Mouse (Mus musculus): ENCODE data around the gene Apbb2. TPM values are rescaled to one million over a fixed set of nuclear protein-coding genes. Genes with fewer than 3 reads are reported as not detected.

Gene Apbb2
- polyA plus RNA-seq, 1 experiment from 2014 or later: 38.0 TPM

DNA sequence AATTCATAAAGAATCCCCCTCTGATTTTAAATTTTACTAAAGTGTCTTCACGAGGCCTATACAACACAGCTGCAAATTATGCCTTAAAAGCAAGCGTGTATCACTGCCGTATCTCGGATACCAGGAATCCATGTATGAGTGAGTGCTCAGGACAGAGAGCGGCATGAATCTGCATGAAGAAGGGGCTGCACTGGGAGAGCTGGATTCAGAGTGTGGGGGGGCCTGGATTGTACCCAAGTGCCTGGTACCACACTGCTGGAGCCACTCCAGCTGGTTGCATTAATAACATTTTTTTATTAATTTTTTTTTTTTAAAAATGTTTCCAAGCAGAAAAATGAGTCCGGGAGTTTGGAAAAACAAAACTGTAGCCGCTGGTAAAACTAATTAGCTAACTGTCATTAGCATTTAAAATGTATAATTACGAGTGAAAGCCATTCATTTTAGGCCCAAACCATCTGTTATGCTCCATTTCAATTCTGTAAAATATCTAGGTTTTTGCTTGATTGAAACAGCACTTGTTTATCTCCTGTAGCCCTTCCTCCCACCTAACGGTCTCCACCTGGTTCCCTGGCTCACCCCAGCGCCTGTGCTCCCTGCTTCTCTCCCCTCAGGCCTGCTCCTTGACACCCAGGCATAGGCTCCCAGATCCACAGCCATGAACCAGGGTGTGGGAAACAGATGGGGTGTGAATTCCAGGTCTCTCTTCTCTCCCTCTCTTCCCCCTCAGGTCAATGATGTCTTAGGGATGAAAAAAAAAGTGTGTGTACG, 314.1 kb downstream of the Apbb2 start:
- in situ Hi-C loops (cut with MboI; ENCODE audit: low pct_unique_long_range_greater_than_20kb): no loop called here
- CTCF ChIA-PET: no interaction called here
- DNase-seq (ENCODE audit: low read depth, low spot score) (no peak), ATAC-seq (no peak)
- POLR2A ChIA-PET: no interaction called here
- no peaks in the 10 kb centered on the region for H3K27me3 ChIP-seq
- TF ChIP-seq CTCF (IDR thresholded peaks at IDR 0.05): no peak

GRCm38 (mm10) chr5:66302873-66303272, 315.7 kb downstream of the Apbb2 start:
- DNase-seq (ENCODE audit: low read depth, low spot score): no peak
- ATAC-seq: no peak
- CTCF ChIA-PET: no interaction called here
- in situ Hi-C loops (cut with MboI; ENCODE audit: low pct_unique_long_range_greater_than_20kb): no loop called here
- POLR2A ChIA-PET: no interaction called here
- no peak for TF ChIP-seq CTCF (IDR thresholded peaks at IDR 0.05)
- no peaks in the 10 kb centered on the region for H3K27me3 ChIP-seq

GRCm38 (mm10) chr5:66302085-66302815, 316.3 kb downstream of the Apbb2 start:
- H3K27me3 ChIP-seq: no peaks in the 10 kb centered on the region
- ChIA-PET CTCF (interaction anchor here (1.0 kb wide), 1 partner anchor 28 kb away, joined by 3 read pairs; no protein-coding TSS in a partner anchor), POLR2A (interaction anchor here (0.7 kb wide), 2 partner anchors 8 to 293 kb away, joined by 3 read pairs; no protein-coding TSS in a partner anchor)
- no peak for TF ChIP-seq CTCF (IDR thresholded peaks at IDR 0.05)
- in situ Hi-C loops (cut with MboI; ENCODE audit: low pct_unique_long_range_greater_than_20kb): no loop called here
- no peak for ATAC-seq
- no peak for DNase-seq (ENCODE audit: low read depth, low spot score)

DNA sequence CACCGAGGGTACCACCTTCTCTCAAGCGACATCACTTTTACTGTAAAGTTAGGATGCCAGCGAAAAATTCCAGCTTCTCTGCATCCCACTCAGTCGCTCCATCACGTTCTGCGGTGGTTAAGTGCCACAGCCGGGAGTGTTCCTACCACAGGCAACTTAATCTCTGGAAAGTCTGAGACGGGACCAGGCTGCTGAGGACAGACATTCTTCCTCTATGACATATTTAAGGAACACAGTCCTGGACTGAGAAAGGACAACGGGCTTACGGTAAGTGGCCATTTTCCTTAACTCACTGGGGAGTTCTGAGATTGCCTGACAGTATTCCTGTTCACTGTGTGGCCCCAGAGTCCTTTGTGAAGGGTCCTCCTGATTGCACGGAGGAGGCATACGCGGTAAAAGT, 318.0 kb downstream of the Apbb2 start:
- in situ Hi-C loops (cut with MboI; ENCODE audit: low pct_unique_long_range_greater_than_20kb): no loop called here
- CTCF ChIA-PET: interaction anchor here (1.1 to 1.6 kb wide), 2 partner anchors 11 to 270 kb away, joined by 3 to 4 read pairs; no protein-coding TSS in a partner anchor
- TF ChIP-seq CTCF (IDR thresholded peaks at IDR 0.05): no peak
- ATAC-seq: no peak
- no peaks in the 10 kb centered on the region for H3K27me3 ChIP-seq
- no peak for DNase-seq (ENCODE audit: low read depth, low spot score)
- POLR2A ChIA-PET: no interaction called here

DNA sequence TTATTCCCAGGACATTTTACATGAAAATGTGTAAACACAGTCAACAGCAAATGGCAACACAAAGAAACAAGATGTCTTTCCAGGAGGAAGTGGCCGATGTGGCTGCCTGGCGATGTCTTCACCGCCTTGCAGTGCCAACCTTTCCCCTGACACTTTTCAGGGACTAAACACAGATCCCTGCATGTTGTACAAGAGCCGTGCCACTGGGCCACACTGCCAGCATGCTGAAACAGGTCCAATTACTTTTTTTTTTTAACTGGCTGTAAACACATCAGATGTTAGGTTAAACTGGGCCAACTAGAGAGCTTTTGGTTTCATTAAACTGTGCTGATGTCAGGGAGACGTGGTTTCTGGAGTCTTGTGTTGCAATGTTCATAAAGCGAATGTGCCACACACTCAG, 319.7 kb downstream of the Apbb2 start:
- no peaks in the 10 kb centered on the region for H3K27me3 ChIP-seq
- CTCF ChIA-PET: interaction anchor here (1.0 kb wide), 1 partner anchor 13 kb away, joined by 3 read pairs; no protein-coding TSS in a partner anchor
- no peak for TF ChIP-seq CTCF (IDR thresholded peaks at IDR 0.05)
- POLR2A ChIA-PET: interaction anchor here (0.6 kb wide), 1 partner anchor 953 kb away, joined by 3 read pairs; no protein-coding TSS in a partner anchor
- ATAC-seq: no peak
- DNase-seq (ENCODE audit: low read depth, low spot score): no peak
- in situ Hi-C loops (cut with MboI; ENCODE audit: low pct_unique_long_range_greater_than_20kb): no loop called here

- H3K27me3 ChIP-seq: no peaks in the 10 kb centered on the region
- DNase-seq (ENCODE audit: low read depth, low spot score) (no peak), ATAC-seq (no peak)
- ChIA-PET POLR2A (interaction anchor here (1.1 kb wide), 1 partner anchor 10 kb away, joined by 4 read pairs; no protein-coding TSS in a partner anchor), CTCF (interaction anchor here (0.8 to 1.0 kb wide), 2 partner anchors 20 to 21 kb away, joined by 3 read pairs; no protein-coding TSS in a partner anchor)
- TF ChIP-seq CTCF (IDR thresholded peaks at IDR 0.05): no peak
- in situ Hi-C loops (cut with MboI; ENCODE audit: low pct_unique_long_range_greater_than_20kb): no loop called here
Observed at GRCm38 (mm10) chr5:66296116-66296515, 322.5 kb downstream of the Apbb2 start.

DNA sequence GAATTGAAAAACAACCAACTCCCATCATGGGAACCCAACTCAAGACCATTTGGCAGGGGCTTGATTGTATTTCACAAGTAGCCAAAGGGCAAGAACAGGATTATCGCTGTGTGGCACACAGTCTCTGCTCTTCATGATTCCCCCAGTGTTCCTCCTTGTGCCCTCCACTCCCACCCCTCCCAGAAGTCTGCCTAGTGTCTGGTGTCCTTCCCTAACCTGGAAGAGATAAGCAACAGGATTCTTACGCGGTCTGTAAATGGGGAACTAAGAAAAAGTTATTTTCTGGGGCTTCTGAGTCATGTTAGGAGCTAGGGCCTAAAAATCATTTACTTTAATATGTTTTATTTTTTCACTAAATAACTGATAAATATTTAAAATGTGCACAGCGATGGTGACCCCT, 323.6 kb downstream of the Apbb2 start:
- in situ Hi-C loops (cut with MboI; ENCODE audit: low pct_unique_long_range_greater_than_20kb): no loop called here
- no peak for ATAC-seq
- ChIA-PET CTCF (no interaction called here), POLR2A (no interaction called here)
- TF ChIP-seq CTCF (IDR thresholded peaks at IDR 0.05): no peak
- no peaks in the 10 kb centered on the region for H3K27me3 ChIP-seq
- DNase-seq (ENCODE audit: low read depth, low spot score): no peak

- ATAC-seq (no peak), DNase-seq (ENCODE audit: low read depth, low spot score) (no peak)
- ChIA-PET CTCF (no interaction called here), POLR2A (no interaction called here)
- H3K27me3 ChIP-seq: no peaks in the 10 kb centered on the region
- in situ Hi-C loops (cut with MboI; ENCODE audit: low pct_unique_long_range_greater_than_20kb): no loop called here
- TF ChIP-seq CTCF (IDR thresholded peaks at IDR 0.05): no peak
Observed at GRCm38 (mm10) chr5:66294106-66294625, 324.4 kb downstream of the Apbb2 start.

GRCm38 (mm10) chr5:66280742-66281141, 337.8 kb downstream of the Apbb2 start:
- in situ Hi-C loops (cut with MboI; ENCODE audit: low pct_unique_long_range_greater_than_20kb): no loop called here
- DNase-seq (ENCODE audit: low read depth, low spot score) (no peak), ATAC-seq (no peak)
- TF ChIP-seq CTCF (IDR thresholded peaks at IDR 0.05): peak; percentile 53
- ChIA-PET POLR2A (no interaction called here), CTCF (no interaction called here)
- H3K27me3 ChIP-seq: no peaks in the 10 kb centered on the region

DNA sequence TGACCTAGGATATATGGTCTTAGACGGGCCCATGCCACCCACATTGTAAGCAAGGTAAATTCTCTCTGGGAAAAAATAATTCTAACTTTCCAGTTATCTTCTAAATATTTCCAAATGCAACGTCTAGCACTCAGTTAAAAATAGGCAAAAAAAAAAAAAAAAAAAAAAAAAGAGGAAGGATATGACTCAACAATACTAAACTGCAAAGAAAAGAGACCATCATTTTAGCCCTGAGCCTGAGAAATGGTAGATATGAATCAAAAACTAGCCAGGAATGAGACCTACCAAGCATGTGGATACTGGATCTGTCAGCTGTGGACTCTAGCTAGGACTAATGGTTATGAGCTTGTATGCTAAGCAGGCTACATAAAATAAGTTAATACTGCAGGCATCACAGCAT, 338.9 kb downstream of the Apbb2 start:
- no peak for DNase-seq (ENCODE audit: low read depth, low spot score)
- no peak for TF ChIP-seq CTCF (IDR thresholded peaks at IDR 0.05)
- CTCF ChIA-PET: no interaction called here
- POLR2A ChIA-PET: no interaction called here
- no peaks in the 10 kb centered on the region for H3K27me3 ChIP-seq
- in situ Hi-C loops (cut with MboI; ENCODE audit: low pct_unique_long_range_greater_than_20kb): no loop called here
- no peak for ATAC-seq
